Mouse (Mus musculus): ENCODE results near the gene Slc22a6. TPM values are rescaled to one million over a fixed set of nuclear protein-coding genes. Genes with fewer than 3 reads are reported as not detected.

Gene Slc22a6
- polyA plus RNA-seq (2012) = not detected in 2 replicates

- TF ChIP-seq GATA1 (IDR thresholded peaks at IDR 0.05; ENCODE audit: low read length) = no peak
These were observed at the start of gene Slc22a6 for GRCm38 (mm10) chr19:8617904-8618303. TSS of gene Slc22a6 (plus strand) at chr19:8618039.

GRCm38 (mm10) chr19:8569453-8569863 is 48.4 kb upstream of the Slc22a6 start:
- no peak for TF ChIP-seq GATA1 (IDR thresholded peaks at IDR 0.05; ENCODE audit: low read length)

- no peak for TF ChIP-seq GATA1 (IDR thresholded peaks at IDR 0.05; ENCODE audit: low read length)
These were observed 47.3 kb upstream of the Slc22a6 start for GRCm38 (mm10) chr19:8570341-8571040.

GRCm38 (mm10) chr19:8571746-8572145 is 46.1 kb upstream of the Slc22a6 start:
- TF ChIP-seq GATA1 (IDR thresholded peaks at IDR 0.05; ENCODE audit: low read length) = no peak

GRCm38 (mm10) chr19:8572485-8572884 is 45.4 kb upstream of the Slc22a6 start:
- TF ChIP-seq GATA1 (IDR thresholded peaks at IDR 0.05; ENCODE audit: low read length) = no peak

GRCm38 (mm10) chr19:8577432-8577831 is 40.4 kb upstream of the Slc22a6 start:
- no peak for TF ChIP-seq GATA1 (IDR thresholded peaks at IDR 0.05; ENCODE audit: low read length)

GRCm38 (mm10) chr19:8578293-8578969 is 39.4 kb upstream of the Slc22a6 start:
- TF ChIP-seq GATA1 (IDR thresholded peaks at IDR 0.05; ENCODE audit: low read length) = no peak

GRCm38 (mm10) chr19:8578970-8579342 is 38.9 kb upstream of the Slc22a6 start:
- no peak for TF ChIP-seq GATA1 (IDR thresholded peaks at IDR 0.05; ENCODE audit: low read length)

GRCm38 (mm10) chr19:8585298-8585697 is 32.5 kb upstream of the Slc22a6 start:
- no peak for TF ChIP-seq GATA1 (IDR thresholded peaks at IDR 0.05; ENCODE audit: low read length)

GRCm38 (mm10) chr19:8585899-8586298 is 31.9 kb upstream of the Slc22a6 start:
- no peak for TF ChIP-seq GATA1 (IDR thresholded peaks at IDR 0.05; ENCODE audit: low read length)

- no peak for TF ChIP-seq GATA1 (IDR thresholded peaks at IDR 0.05; ENCODE audit: low read length)
These were observed 31.5 kb upstream of the Slc22a6 start for GRCm38 (mm10) chr19:8586350-8586749.

GRCm38 (mm10) chr19:8587315-8587714 is 30.5 kb upstream of the Slc22a6 start:
- no peak for TF ChIP-seq GATA1 (IDR thresholded peaks at IDR 0.05; ENCODE audit: low read length)

- TF ChIP-seq GATA1 (IDR thresholded peaks at IDR 0.05; ENCODE audit: low read length) = no peak
These were observed 26.9 kb upstream of the Slc22a6 start, which contains the start of gene Slc22a8 for GRCm38 (mm10) chr19:8590954-8591353. TSS of gene Slc22a8 (plus strand) at chr19:8591254.

GRCm38 (mm10) chr19:8592155-8592554 is 25.7 kb upstream of the Slc22a6 start:
- TF ChIP-seq GATA1 (IDR thresholded peaks at IDR 0.05; ENCODE audit: low read length) = no peak

GRCm38 (mm10) chr19:8592873-8593408 is 24.9 kb upstream of the Slc22a6 start:
- TF ChIP-seq GATA1 (IDR thresholded peaks at IDR 0.05; ENCODE audit: low read length) = no peak

- no peak for TF ChIP-seq GATA1 (IDR thresholded peaks at IDR 0.05; ENCODE audit: low read length)
These were observed 24.0 kb upstream of the Slc22a6 start for GRCm38 (mm10) chr19:8593833-8594232.

- TF ChIP-seq GATA1 (IDR thresholded peaks at IDR 0.05; ENCODE audit: low read length) = no peak
These were observed 23.3 kb upstream of the Slc22a6 start for GRCm38 (mm10) chr19:8594518-8594917.
